Mouse (Mus musculus) myocyte (in vitro differentiated cells): ENCODE measurements around the gene Spc24. TPM values are rescaled to one million over a fixed set of nuclear protein-coding genes. Genes with fewer than 3 reads are reported as not detected.
A peak's percentile ranks its signal among the peaks of the same experiment; 100 is the strongest.

Source experiments
- H3K27me3 ChIP-seq: one replicate; pipeline ENCODE4 v1.6.1; 2011; ENCODE audit not compliant: control insufficient read depth, insufficient read depth, insufficient read length
- H3K36me3 ChIP-seq: one replicate; pipeline ENCODE4 v1.6.1; 2011; ENCODE audit not compliant: control insufficient read depth, insufficient read depth
- H3K4me2 ChIP-seq: one replicate; pipeline ENCODE4 v1.6.1; 2011; ENCODE audit warnings: low read depth, control low read depth
- H3K4me3 ChIP-seq: one replicate; pipeline ENCODE4 v1.5.1; 2011; ENCODE audit warnings: mild to moderate bottlenecking, control low read depth, moderate library complexity
- H3K79me2 ChIP-seq: one replicate; pipeline ENCODE4 v1.6.1; 2011; ENCODE audit not compliant: control insufficient read depth, insufficient read depth
- H3ac ChIP-seq: one replicate; pipeline ENCODE4 v1.6.1; 2011; ENCODE audit not compliant: control insufficient read depth, insufficient read length
- CEBPB ChIP-seq: IDR thresholded peaks from 2 replicates; pipeline ENCODE4 v1.6.1; 2011; ENCODE audit warnings: mild to moderate bottlenecking, moderate library complexity; ENCODE audit not compliant: poor library complexity, insufficient read depth, severe bottlenecking
- E2F4 ChIP-seq: IDR thresholded peaks from one replicate; pipeline ENCODE4 v1.6.1; 2011; ENCODE audit warnings: mild to moderate bottlenecking, control low read depth, moderate library complexity; ENCODE audit not compliant: insufficient read depth
- MAX ChIP-seq: IDR thresholded peaks from one replicate; pipeline ENCODE4 v1.6.1; 2011; ENCODE audit warnings: low read depth, mild to moderate bottlenecking, control low read depth
- MYOD1 ChIP-seq, 3 experiments: IDR thresholded peaks; one replicate each; pipeline ENCODE4 v1.6.1; 2011; ENCODE audit warnings: control low read depth in 2 of 3, low read depth in 2 of 3, mild to moderate bottlenecking in 2 of 3, moderate library complexity in 1 of 3; ENCODE audit not compliant: insufficient read length in 2 of 3, control insufficient read depth in 1 of 3
- MYOG ChIP-seq, 3 experiments: IDR thresholded peaks; one replicate each; pipeline ENCODE4 v1.6.1; 2011; ENCODE audit warnings: control low read depth in 2 of 3, low read depth in 2 of 3, mild to moderate bottlenecking in 2 of 3; ENCODE audit not compliant: insufficient read length in 2 of 3, control insufficient read depth in 1 of 3, insufficient read depth in 1 of 3
- POLR2A ChIP-seq: IDR thresholded peaks from one replicate; pipeline ENCODE4 v1.6.1; 2011; ENCODE audit warnings: low read depth, mild to moderate bottlenecking, control low read depth, moderate library complexity; ENCODE audit not compliant: insufficient read length
- POLR2AphosphoS2 ChIP-seq: IDR thresholded peaks from one replicate; pipeline ENCODE4 v1.6.1; 2011; ENCODE audit warnings: low read depth, control low read depth; ENCODE audit not compliant: insufficient read length
- REST ChIP-seq: IDR thresholded peaks from one replicate; pipeline ENCODE4 v1.6.1; 2011; ENCODE audit warnings: mild to moderate bottlenecking, control low read depth, moderate library complexity; ENCODE audit not compliant: insufficient read depth, insufficient read length
- SRF ChIP-seq: IDR thresholded peaks from one replicate; pipeline ENCODE4 v1.6.1; 2011; ENCODE audit warnings: low read depth; ENCODE audit not compliant: control insufficient read depth, insufficient read length
- TCF12 ChIP-seq: IDR thresholded peaks from one replicate; pipeline ENCODE4 v1.6.1; 2011; ENCODE audit warnings: mild to moderate bottlenecking, control low read depth; ENCODE audit not compliant: poor library complexity, insufficient read depth, severe bottlenecking
- TCF3 ChIP-seq: IDR thresholded peaks from one replicate; pipeline ENCODE4 v1.6.1; 2011; ENCODE audit warnings: low read depth, control low read depth; ENCODE audit not compliant: insufficient read length
- USF1 ChIP-seq: IDR thresholded peaks from one replicate; pipeline ENCODE4 v1.6.1; 2011; ENCODE audit warnings: low read depth, mild to moderate bottlenecking, control low read depth, moderate library complexity
- polyA plus RNA-seq: library from polyadenylated mRNA; unstranded; fragments of >200 nt; fragmentation: generic; extraction: Trizol; gene quantifications from one replicate; pipeline ENCODE4 v1.2.1, GENCODE M21; 2012; ENCODE audit warnings: missing spikeins

Spc24 gene
- polyA plus RNA-seq, result 31.0 TPM

GRCm38 (mm10) chr9:21760155-21761088 lies at the start of gene Spc24:
Spc24 (minus strand) TSS chr9:21760303.
- TF ChIP-seq CEBPB (no peak), POLR2AphosphoS2 (peak; percentile 40), USF1 (peak; percentile 17), MYOD1 (IDR thresholded peaks at IDR 0.05; ENCODE audit: control insufficient read depth in 1 of 3, insufficient read length in 2 of 3, low read depth in 2 of 3) (peak in 1 of 3 experiments; percentile 16), POLR2A (peak; percentile 64), TCF3 (no peak), E2F4 (peak; percentile 93)
- Histone ChIP-seq H3K27me3 (no peaks in the 10 kb centered on the region), H3K36me3 (no peaks in the 10 kb centered on the region), H3K79me2 (peaks cover 16% of the 10 kb centered on the region), H3ac (peak within 1 kb of the TSS; percentile 71), H3K4me3 (peak within 1 kb of the TSS; percentile 30), H3K4me2 (peak within 1 kb of the TSS; percentile 66)

- Histone ChIP-seq H3ac (no peak overlapping the region), H3K36me3 (no peaks in the 10 kb centered on the region), H3K79me2 (no peaks in the 10 kb centered on the region), H3K27me3 (no peaks in the 10 kb centered on the region), H3K4me2 (no peak overlapping the region), H3K4me3 (no peak overlapping the region)
- no peak for TF ChIP-seq MYOG (IDR thresholded peaks at IDR 0.05; ENCODE audit: control insufficient read depth in 1 of 3, insufficient read depth in 1 of 3, insufficient read length in 2 of 3, low read depth in 2 of 3)
- no peak for TF ChIP-seq MAX
- TF ChIP-seq TCF3, result no peak
- TF ChIP-seq TCF12, result no peak
- no peak for TF ChIP-seq E2F4
- no peak for TF ChIP-seq MYOD1 (IDR thresholded peaks at IDR 0.05; ENCODE audit: control insufficient read depth in 1 of 3, insufficient read length in 2 of 3, low read depth in 2 of 3)
- TF ChIP-seq CEBPB, result no peak
- no peak for TF ChIP-seq USF1
- no peak for TF ChIP-seq POLR2AphosphoS2
- no peak for TF ChIP-seq SRF
- no peak for TF ChIP-seq POLR2A
- no peak for TF ChIP-seq REST
These were observed 48.5 kb upstream of the Spc24 start for GRCm38 (mm10) chr9:21808561-21808960.

DNA sequence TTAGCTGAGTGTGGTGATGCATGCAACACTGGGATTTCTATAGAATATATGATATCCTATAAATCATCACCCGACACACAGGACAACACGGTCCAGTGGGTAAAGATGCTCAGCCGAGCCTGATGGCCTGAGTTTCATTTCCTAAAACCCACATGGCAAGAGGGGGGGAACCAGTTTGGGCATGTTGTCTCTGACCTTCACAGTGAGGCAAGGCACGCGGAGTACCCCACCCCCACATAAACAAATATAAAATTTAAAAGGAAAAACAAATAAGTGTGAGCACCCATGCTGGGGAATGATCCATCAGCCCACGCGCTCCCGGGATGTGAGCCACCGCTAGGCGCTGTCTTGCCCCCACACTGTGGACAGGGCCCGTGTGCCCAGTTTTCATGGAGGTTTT lies 46.9 kb upstream of the Spc24 start:
- no peak for TF ChIP-seq TCF3
- TF ChIP-seq REST, result no peak
- TF ChIP-seq POLR2AphosphoS2, result no peak
- no peak for TF ChIP-seq POLR2A
- no peak for TF ChIP-seq CEBPB
- no peak for TF ChIP-seq MYOD1 (IDR thresholded peaks at IDR 0.05; ENCODE audit: control insufficient read depth in 1 of 3, insufficient read length in 2 of 3, low read depth in 2 of 3)
- TF ChIP-seq MYOG (IDR thresholded peaks at IDR 0.05; ENCODE audit: control insufficient read depth in 1 of 3, insufficient read depth in 1 of 3, insufficient read length in 2 of 3, low read depth in 2 of 3), result no peak
- no peak for TF ChIP-seq SRF
- TF ChIP-seq USF1, result no peak
- TF ChIP-seq E2F4, result no peak
- no peak for TF ChIP-seq MAX
- TF ChIP-seq TCF12, result no peak
- Histone ChIP-seq H3K79me2 (peaks cover 8% of the 10 kb centered on the region), H3ac (no peak overlapping the region), H3K36me3 (no peaks in the 10 kb centered on the region), H3K4me3 (no peak overlapping the region), H3K4me2 (no peak overlapping the region), H3K27me3 (no peaks in the 10 kb centered on the region)

- Histone ChIP-seq H3K4me3 (no peak overlapping the region), H3K36me3 (no peaks in the 10 kb centered on the region), H3ac (no peak overlapping the region), H3K4me2 (no peak overlapping the region), H3K79me2 (peaks cover 8% of the 10 kb centered on the region), H3K27me3 (no peaks in the 10 kb centered on the region)
- no peak for TF ChIP-seq CEBPB
- TF ChIP-seq REST, result no peak
- no peak for TF ChIP-seq POLR2A
- no peak for TF ChIP-seq USF1
- no peak for TF ChIP-seq TCF3
- TF ChIP-seq MYOG (IDR thresholded peaks at IDR 0.05; ENCODE audit: control insufficient read depth in 1 of 3, insufficient read depth in 1 of 3, insufficient read length in 2 of 3, low read depth in 2 of 3), result no peak
- TF ChIP-seq TCF12, result no peak
- no peak for TF ChIP-seq MAX
- no peak for TF ChIP-seq MYOD1 (IDR thresholded peaks at IDR 0.05; ENCODE audit: control insufficient read depth in 1 of 3, insufficient read length in 2 of 3, low read depth in 2 of 3)
- TF ChIP-seq E2F4, result no peak
- no peak for TF ChIP-seq SRF
These were observed 46.3 kb upstream of the Spc24 start for GRCm38 (mm10) chr9:21806363-21806762.
